Mouse (Mus musculus) heart, postnatal 0 days (tissue): Measurements from ENCODE around the gene Lrrk1. TPM values are rescaled to one million over a fixed set of nuclear protein-coding genes. Genes with fewer than 3 reads are reported as not detected.

Experiments used
- ATAC-seq: fragments of 200-750 bp; cut with Nextera tagmentation; 2 replicates; pipeline ENCODE4 v1.8.0; 2017; ENCODE audit warnings: low read depth, moderate number of reproducible peaks, moderate library complexity; ENCODE audit not compliant: insufficient read depth
- DNase-seq: peaks from one replicate; pipeline ENCODE4 v3.0.0-alpha.2; 2016; ENCODE audit warnings: low spot score
- H3K27ac ChIP-seq: fragments of 300-500 bp; sonication (generic); 2 replicates; pipeline ENCODE4 v1.5.1; 2014; ENCODE audit warnings: low read depth, mild to moderate bottlenecking
- H3K27me3 ChIP-seq: fragments of 300-500 bp; sonication (generic); 2 replicates; pipeline ENCODE4 v1.6.1; 2014; ENCODE audit warnings: low read length, mixed read lengths; ENCODE audit not compliant: control insufficient read depth, insufficient read depth
- H3K36me3 ChIP-seq: fragments of 300-500 bp; sonication (generic); replicated peaks from 2 replicates; pipeline ENCODE4 v1.6.1; 2014; ENCODE audit warnings: low read length, mixed read lengths; ENCODE audit not compliant: control insufficient read depth, insufficient read depth
- H3K4me1 ChIP-seq: fragments of 300-500 bp; sonication (generic); 2 replicates; pipeline ENCODE4 v1.6.1; 2014; ENCODE audit warnings: antibody characterized with exemption; ENCODE audit not compliant: control insufficient read depth, insufficient read depth
- H3K4me2 ChIP-seq: fragments of 300-500 bp; sonication (generic); 2 replicates; pipeline ENCODE4 v1.6.1; 2014; ENCODE audit warnings: low read depth, mild to moderate bottlenecking, low read length, moderate library complexity
- H3K4me3 ChIP-seq: fragments of 300-500 bp; sonication (generic); 2 replicates; pipeline ENCODE4 v1.5.1; 2014; ENCODE audit warnings: low read depth, low read length
- H3K9ac ChIP-seq: fragments of 300-500 bp; sonication (generic); replicated peaks from 2 replicates; pipeline ENCODE4 v1.6.1; 2014; ENCODE audit warnings: low read depth, low read length, mixed read lengths
- H3K9me3 ChIP-seq: fragments of 300-500 bp; sonication (generic); replicated peaks from 2 replicates; pipeline ENCODE4 v1.6.1; 2016; ENCODE audit warnings: low read length; ENCODE audit not compliant: control insufficient read depth
- CTCF ChIP-seq: IDR thresholded peaks from 2 replicates; pipeline ENCODE4 v1.5.1; 2016; ENCODE audit warnings: antibody characterized with exemption, control low read depth, low read depth
- EP300 ChIP-seq: IDR thresholded peaks from 2 replicates; pipeline ENCODE4 v1.6.1; 2016; ENCODE audit warnings: antibody characterized with exemption, low read depth
- WGBS: fragments of 180-500 bp; shearing (Covaris S2); extraction: QIAGEN DNeasy Blood & Tissue Kit; methylation state at CpG from one replicate; pipeline ENCODE4 v1.1.7; 2014; 5-methylcytosine and 5-hydroxymethylcytosine counted together
- polyA plus RNA-seq: library from polyadenylated mRNA; unstranded; fragments of >200 nt; fragmentation: Nextera tagmentation; extraction: Ambion mirVana; gene quantifications from 2 replicates; pipeline ENCODE4 v1.2.1, GENCODE M21; 2015
- total RNA-seq: library from RNA; depleted of rRNA; stranded (reverse); fragments of >200 nt; gene quantifications from 2 replicates; pipeline ENCODE4 v1.2.3, GENCODE M21; 2014; ENCODE audit warnings: low replicate concordance

Gene Lrrk1
- total and polyA plus RNA-seq, 2 experiments from 2014 or later = 4.1 to 10.3 TPM

DNA sequence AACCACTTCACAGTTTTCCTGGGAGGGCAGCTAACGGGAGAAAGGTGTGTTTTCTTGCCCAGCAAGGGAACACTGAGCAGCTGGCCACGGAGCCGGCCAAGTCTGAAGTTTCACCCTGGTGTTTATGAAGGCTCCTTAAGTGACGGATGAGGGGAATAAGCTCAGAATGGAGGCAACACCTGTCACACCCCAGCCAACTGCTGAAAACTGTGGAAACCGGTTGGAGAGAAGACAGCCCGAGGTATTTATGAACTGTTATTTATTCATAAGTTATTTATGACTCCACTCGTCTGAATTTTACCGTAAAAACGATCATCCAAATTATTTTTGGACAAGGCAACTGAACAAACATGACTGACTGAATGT is 90.5 kb downstream of the Lrrk1 start:
- DNase-seq (no peak), ATAC-seq (no peak)
- no peaks in the 10 kb centered on the region for H3K4me1 ChIP-seq
- H3K27me3 ChIP-seq = no peaks in the 10 kb centered on the region
- no peak overlapping the region for H3K9ac ChIP-seq
- no peaks in the 10 kb centered on the region for H3K9me3 ChIP-seq
- TF ChIP-seq CTCF = no peak
- TF ChIP-seq EP300 = no peak
- H3K27ac ChIP-seq = no peak overlapping the region
- no peak overlapping the region for H3K4me3 ChIP-seq
- H3K4me2 ChIP-seq = no peak overlapping the region
- peaks cover 10% of the 10 kb centered on the region; the same call in 1 of the 2 replicates for H3K36me3 ChIP-seq
- WGBS = 75% methylated on average over 9 of the region's 9 CpGs

DNA sequence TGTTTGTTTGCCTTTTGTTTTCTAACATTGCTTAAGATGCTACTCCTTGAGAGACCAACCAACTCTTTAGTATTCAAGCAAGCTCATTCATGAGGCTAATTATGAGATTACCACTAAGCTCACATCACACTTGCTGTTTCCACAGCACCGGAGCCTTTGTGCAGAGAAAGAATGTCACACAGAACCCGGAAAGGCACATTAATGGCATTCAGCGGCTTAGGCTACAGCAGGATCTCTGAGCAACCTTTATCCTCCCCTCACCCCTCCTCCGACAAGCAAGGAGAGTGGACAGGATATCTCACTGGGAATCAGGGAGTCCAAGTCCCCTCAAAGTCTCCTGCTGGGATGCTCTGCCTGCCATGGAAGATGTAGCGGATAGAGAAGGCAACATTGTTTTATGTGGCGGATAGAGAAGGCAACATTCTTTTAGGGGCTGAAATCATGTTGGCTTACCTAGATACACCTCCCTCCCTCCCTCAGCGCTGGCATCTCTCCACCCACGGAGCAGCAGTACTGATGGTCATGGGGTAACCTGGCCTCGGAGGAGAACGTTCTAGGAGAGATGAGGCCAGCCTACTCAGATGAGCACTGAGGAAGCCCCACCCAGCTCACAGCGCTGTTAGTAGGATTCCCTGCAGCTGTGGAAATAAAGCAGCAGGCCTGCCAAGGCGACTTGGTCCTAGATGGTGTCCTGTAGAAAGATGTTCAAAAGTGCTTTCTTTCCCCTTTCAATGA is 91.1 kb downstream of the Lrrk1 start:
- Histone ChIP-seq H3K9ac (no peak overlapping the region), H3K36me3 (peaks cover 10% of the 10 kb centered on the region; the same call in 1 of the 2 replicates), H3K27me3 (no peaks in the 10 kb centered on the region), H3K27ac (no peak overlapping the region), H3K9me3 (no peaks in the 10 kb centered on the region), H3K4me3 (no peak overlapping the region), H3K4me2 (no peak overlapping the region), H3K4me1 (no peaks in the 10 kb centered on the region)
- ATAC-seq (no peak), DNase-seq (no peak)
- TF ChIP-seq EP300 (no peak), CTCF (no peak)
- WGBS = 73% methylated on average over 12 of the region's 12 CpGs

DNA sequence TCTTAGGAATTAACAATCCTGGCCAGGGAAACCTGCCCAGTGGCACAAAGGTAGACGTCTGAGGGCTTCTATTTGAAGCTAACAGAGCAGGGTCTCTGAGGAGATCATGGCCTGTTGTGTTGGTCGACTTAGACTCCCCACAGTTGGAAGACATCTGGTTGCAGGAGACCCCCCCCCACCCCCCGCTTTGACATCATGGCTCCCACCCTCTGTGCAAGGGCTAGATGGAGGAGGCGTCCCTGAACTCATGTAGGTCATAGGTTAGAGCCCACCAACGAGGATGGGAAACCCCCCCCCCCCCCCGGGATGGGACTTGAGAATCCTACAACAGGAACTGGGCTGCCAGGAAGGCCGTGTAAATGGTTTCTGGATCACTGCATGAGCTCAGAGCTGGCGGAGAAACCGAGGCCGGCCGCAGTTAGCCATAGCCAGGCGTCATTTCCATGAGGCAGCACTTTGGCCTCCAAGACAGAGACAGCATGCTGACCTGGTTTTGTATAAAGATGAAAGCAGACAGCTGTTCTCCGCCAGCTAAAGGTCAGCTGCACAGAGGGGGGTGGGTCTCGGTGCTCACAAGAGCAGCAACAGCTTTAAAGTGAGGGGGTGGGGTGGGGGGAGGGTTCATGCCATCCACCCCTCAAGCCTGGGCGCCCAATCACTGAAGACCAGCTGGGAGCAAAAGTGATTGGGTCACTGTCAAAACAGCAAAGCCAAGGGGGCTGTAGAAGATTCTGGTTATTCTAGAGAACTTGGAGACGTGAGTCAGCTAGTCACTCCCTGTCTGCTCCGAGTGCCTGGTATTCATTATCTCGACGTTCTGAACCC is 95.4 kb downstream of the Lrrk1 start:
- ATAC-seq (no peak), DNase-seq (no peak)
- Histone ChIP-seq H3K27me3 (no peaks in the 10 kb centered on the region), H3K4me3 (no peak overlapping the region), H3K4me2 (no peak overlapping the region), H3K27ac (no peak overlapping the region), H3K9me3 (no peaks in the 10 kb centered on the region), H3K36me3 (peaks cover 21% of the 10 kb centered on the region; the same call in 1 of the 2 replicates), H3K9ac (no peak overlapping the region), H3K4me1 (no peaks in the 10 kb centered on the region)
- TF ChIP-seq CTCF (no peak), EP300 (no peak)
- WGBS = 71% methylated on average over 19 of the region's 19 CpGs

DNA sequence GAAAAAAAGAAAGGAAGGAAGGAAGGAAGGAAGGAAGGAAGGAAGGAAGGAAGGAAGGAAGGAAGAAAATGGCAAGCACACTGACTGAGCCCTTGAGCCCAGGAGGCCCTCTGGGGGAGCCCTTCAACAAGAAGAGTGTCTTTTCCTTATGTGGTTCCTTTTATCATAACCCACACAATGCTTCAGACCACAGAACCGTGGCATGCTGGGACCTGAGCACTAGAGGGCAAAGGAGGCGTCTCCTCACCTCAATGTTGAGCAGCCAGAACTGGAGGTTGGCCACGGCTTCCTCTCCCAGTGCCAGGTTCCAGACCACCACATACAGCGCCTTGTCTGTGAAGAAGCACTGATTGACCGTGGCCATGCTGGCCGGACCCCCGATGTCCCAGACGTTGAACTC is 96.1 kb downstream of the Lrrk1 start:
- TF ChIP-seq EP300 (no peak), CTCF (no peak)
- WGBS = 87% methylated on average over 8 of the region's 8 CpGs
- ATAC-seq (no peak), DNase-seq (no peak)
- peaks cover 22% of the 10 kb centered on the region for H3K36me3 ChIP-seq
- H3K9me3 ChIP-seq = no peaks in the 10 kb centered on the region
- no peaks in the 10 kb centered on the region for H3K4me1 ChIP-seq
- H3K4me3 ChIP-seq = no peak overlapping the region
- H3K4me2 ChIP-seq = no peak overlapping the region
- no peak overlapping the region for H3K27ac ChIP-seq
- no peaks in the 10 kb centered on the region for H3K27me3 ChIP-seq
- H3K9ac ChIP-seq = no peak overlapping the region

DNA sequence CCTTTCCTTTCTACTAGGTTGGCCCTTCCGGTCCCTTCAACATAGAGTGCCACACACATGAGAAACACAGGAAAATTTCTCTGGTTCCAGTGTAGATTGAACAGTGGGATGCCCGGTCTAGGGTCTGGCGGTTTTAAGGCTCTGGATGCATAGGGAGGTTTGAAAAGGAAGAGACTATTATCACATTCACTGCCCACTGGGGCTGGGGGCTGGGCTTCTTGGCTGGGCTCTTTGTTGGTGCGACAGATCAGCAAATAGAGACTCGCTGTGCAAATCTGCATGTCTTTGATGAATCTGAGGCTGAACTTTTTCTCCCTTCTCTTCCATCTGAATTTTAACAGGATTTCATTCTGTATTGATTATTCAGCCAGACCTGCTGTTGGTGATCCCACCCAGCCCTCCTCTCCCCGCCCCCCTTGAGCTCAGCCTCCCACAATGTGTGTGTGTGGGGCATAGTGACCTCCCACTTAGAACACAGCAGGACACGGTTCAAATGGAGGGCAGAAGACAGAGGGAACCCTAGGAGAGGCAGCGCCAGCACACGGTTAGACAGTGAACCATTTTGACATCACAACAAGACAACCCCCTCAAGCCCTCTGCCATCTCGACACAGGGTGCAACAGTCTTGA is 105.1 kb downstream of the Lrrk1 start:
- Histone ChIP-seq H3K4me2 (no peak overlapping the region), H3K9ac (no peak overlapping the region), H3K27ac (no peak overlapping the region), H3K4me3 (no peak overlapping the region), H3K36me3 (peaks cover 30% of the 10 kb centered on the region), H3K4me1 (no peaks in the 10 kb centered on the region), H3K9me3 (no peaks in the 10 kb centered on the region), H3K27me3 (no peaks in the 10 kb centered on the region)
- 55% methylated on average over 10 of the region's 10 CpGs for WGBS
- TF ChIP-seq CTCF (no peak), EP300 (no peak)
- DNase-seq (no peak), ATAC-seq (no peak)
